Mouse (Mus musculus) E14TG2a.4 (cell line): ENCODE results near the gene Noa1.

ENCODE experiments used
- CTCF ChIP-seq: conservative IDR thresholded peaks from 2 replicates; pipeline ENCODE4 v1.5.1; 2014; ENCODE audit warnings: low read length
- POU5F1 ChIP-seq: IDR thresholded peaks from 2 replicates; pipeline ENCODE4 v1.6.1; 2014; ENCODE audit warnings: low read length, borderline replicate concordance

DNA sequence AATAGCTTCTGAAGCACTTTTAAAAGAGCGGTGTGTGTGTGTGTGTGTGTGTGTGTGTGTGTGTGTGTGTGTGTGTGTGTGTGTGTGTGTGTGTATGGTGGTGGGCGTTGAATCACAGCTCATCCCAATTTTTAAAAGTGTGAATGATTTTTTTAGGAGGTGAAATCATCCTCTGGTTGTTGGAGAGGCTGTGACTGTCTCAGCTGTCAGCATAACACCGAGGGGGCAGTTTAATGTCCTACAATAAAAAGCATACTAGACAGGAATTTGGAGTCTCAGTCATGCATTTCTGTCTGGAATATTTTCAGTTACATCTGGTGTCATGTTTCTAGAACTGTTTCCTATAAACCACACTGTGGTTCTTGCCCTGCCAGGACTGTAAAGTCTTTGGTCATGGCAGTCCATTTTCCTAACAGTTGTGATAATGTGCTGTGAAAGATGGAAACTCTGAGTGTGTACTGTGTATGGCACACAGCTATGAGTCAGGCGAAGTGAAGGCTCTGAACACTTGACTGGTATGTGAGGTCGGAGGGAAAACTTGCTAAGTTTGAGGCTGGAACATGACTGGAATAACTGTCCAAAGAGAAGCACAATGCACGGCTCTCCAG is 8.5 kb downstream of the Noa1 start:
- TF ChIP-seq CTCF (no peak), POU5F1 (no peak)
